Mouse (Mus musculus) lung, postnatal 25 days (tissue): Measurements from ENCODE around the gene Cnst.
"Not testable (repeated sequence)": the region's sequence is repeated elsewhere in the genome, so short reads cannot be mapped to it uniquely, and the experiment has no call there.

Experiments used
- DNase-seq: peaks from one replicate; pipeline ENCODE4 v3.0.0; 2022; ENCODE audit warnings: low spot score

Cnst gene

GRCm38 (mm10) chr1:179645101-179645979 is 99.2 kb downstream of the Cnst start:
- DNase-seq, result peak; percentile 82

- DNase-seq, result no peak
Observed at GRCm38 (mm10) chr1:179645980-179646268, 99.8 kb downstream of the Cnst start.

GRCm38 (mm10) chr1:179648678-179649077 is 102.5 kb downstream of the Cnst start:
- not testable (repeated sequence) for DNase-seq

GRCm38 (mm10) chr1:179649324-179649723 is 103.2 kb downstream of the Cnst start:
- DNase-seq, result no peak

- DNase-seq, result no peak
Observed at GRCm38 (mm10) chr1:179650284-179650683, 104.1 kb downstream of the Cnst start.

- no peak for DNase-seq
Observed at GRCm38 (mm10) chr1:179651224-179651623, 105.1 kb downstream of the Cnst start.

- DNase-seq, result no peak
Observed at GRCm38 (mm10) chr1:179663065-179663464, 116.9 kb downstream of the Cnst start.

GRCm38 (mm10) chr1:179664309-179664930 is 118.2 kb downstream of the Cnst start:
- DNase-seq, result no peak

- DNase-seq, result no peak
Observed at GRCm38 (mm10) chr1:179666971-179667370, 120.8 kb downstream of the Cnst start.

GRCm38 (mm10) chr1:179667450-179667849 is 121.3 kb downstream of the Cnst start:
- DNase-seq, result no peak

GRCm38 (mm10) chr1:179668013-179668805 is 122.0 kb downstream of the Cnst start, which contains the start of gene Sccpdh:
Sccpdh (plus strand) TSS chr1:179668210.
- peak; percentile 89 for DNase-seq

- DNase-seq, result no peak
Observed at GRCm38 (mm10) chr1:179668836-179669537, 122.8 kb downstream of the Cnst start.

- no peak for DNase-seq
Observed at GRCm38 (mm10) chr1:179674355-179674754, 128.2 kb downstream of the Cnst start.

GRCm38 (mm10) chr1:179677031-179677430 is 130.9 kb downstream of the Cnst start:
- no peak for DNase-seq
